Mouse (Mus musculus) kidney, adult 2 months (tissue): Measurements from ENCODE around the gene Ppp4r1.

Source experiments
- CTCF ChIP-seq: fragments of 200-500 bp; conservative IDR thresholded peaks from 2 replicates; pipeline ENCODE4 v1.5.1; 2011; ENCODE audit warnings: low read depth, mild to moderate bottlenecking, control low read depth, low read length, moderate library complexity, mixed read lengths; ENCODE audit not compliant: insufficient read depth, insufficient read length
- POLR2A ChIP-seq: fragments of 200-500 bp; IDR thresholded peaks from one replicate; pipeline ENCODE4 v1.6.1; 2011; ENCODE audit warnings: low read depth, low read length, control low read depth

DNA sequence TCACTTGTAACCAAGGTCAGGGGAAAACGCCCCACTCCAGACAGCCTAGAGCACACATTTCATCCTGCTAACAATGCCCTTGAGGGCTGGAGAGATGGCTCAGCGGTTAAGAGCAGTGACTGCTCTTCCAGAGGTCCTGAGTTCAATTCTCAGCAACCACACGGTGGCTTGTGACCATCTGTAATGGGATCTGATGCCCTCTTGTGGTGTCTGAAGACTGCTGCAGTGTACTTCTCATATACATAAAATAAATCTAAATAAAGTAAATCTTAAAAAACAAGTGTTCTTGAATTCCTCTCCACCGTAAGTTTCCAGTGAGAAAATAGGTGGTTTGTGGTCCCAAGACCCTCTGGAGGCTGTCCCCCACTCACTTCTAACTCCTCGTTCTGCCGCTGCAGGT, 69.4 kb downstream of the Ppp4r1 start:
- TF ChIP-seq POLR2A (no peak), CTCF (no peak)
